Mouse (Mus musculus) heart, postnatal 0 days (tissue): ENCODE measurements around the gene Ube2f. TPM values are rescaled to one million over a fixed set of nuclear protein-coding genes. Genes with fewer than 3 reads are reported as not detected.

Experiments
- ATAC-seq: fragments of 200-750 bp; cut with Nextera tagmentation; 2 replicates; pipeline ENCODE4 v1.8.0; 2017; ENCODE audit warnings: low read depth, moderate number of reproducible peaks, moderate library complexity; ENCODE audit not compliant: insufficient read depth
- DNase-seq: peaks from one replicate; pipeline ENCODE4 v3.0.0-alpha.2; 2016; ENCODE audit warnings: low spot score
- H3K27ac ChIP-seq: fragments of 300-500 bp; sonication (generic); 2 replicates; pipeline ENCODE4 v1.5.1; 2014; ENCODE audit warnings: low read depth, mild to moderate bottlenecking
- H3K27me3 ChIP-seq: fragments of 300-500 bp; sonication (generic); 2 replicates; pipeline ENCODE4 v1.6.1; 2014; ENCODE audit warnings: low read length, mixed read lengths; ENCODE audit not compliant: control insufficient read depth, insufficient read depth
- H3K36me3 ChIP-seq: fragments of 300-500 bp; sonication (generic); replicated peaks from 2 replicates; pipeline ENCODE4 v1.6.1; 2014; ENCODE audit warnings: low read length, mixed read lengths; ENCODE audit not compliant: control insufficient read depth, insufficient read depth
- H3K4me1 ChIP-seq: fragments of 300-500 bp; sonication (generic); 2 replicates; pipeline ENCODE4 v1.6.1; 2014; ENCODE audit warnings: antibody characterized with exemption; ENCODE audit not compliant: control insufficient read depth, insufficient read depth
- H3K4me2 ChIP-seq: fragments of 300-500 bp; sonication (generic); 2 replicates; pipeline ENCODE4 v1.6.1; 2014; ENCODE audit warnings: low read depth, mild to moderate bottlenecking, low read length, moderate library complexity
- H3K4me3 ChIP-seq: fragments of 300-500 bp; sonication (generic); 2 replicates; pipeline ENCODE4 v1.5.1; 2014; ENCODE audit warnings: low read depth, low read length
- H3K9ac ChIP-seq: fragments of 300-500 bp; sonication (generic); replicated peaks from 2 replicates; pipeline ENCODE4 v1.6.1; 2014; ENCODE audit warnings: low read depth, low read length, mixed read lengths
- H3K9me3 ChIP-seq: fragments of 300-500 bp; sonication (generic); replicated peaks from 2 replicates; pipeline ENCODE4 v1.6.1; 2016; ENCODE audit warnings: low read length; ENCODE audit not compliant: control insufficient read depth
- CTCF ChIP-seq: IDR thresholded peaks from 2 replicates; pipeline ENCODE4 v1.5.1; 2016; ENCODE audit warnings: antibody characterized with exemption, control low read depth, low read depth
- EP300 ChIP-seq: IDR thresholded peaks from 2 replicates; pipeline ENCODE4 v1.6.1; 2016; ENCODE audit warnings: antibody characterized with exemption, low read depth
- WGBS: fragments of 180-500 bp; shearing (Covaris S2); extraction: QIAGEN DNeasy Blood & Tissue Kit; methylation state at CpG from one replicate; pipeline ENCODE4 v1.1.7; 2014; 5-methylcytosine and 5-hydroxymethylcytosine counted together
- polyA plus RNA-seq: library from polyadenylated mRNA; unstranded; fragments of >200 nt; fragmentation: Nextera tagmentation; extraction: Ambion mirVana; gene quantifications from 2 replicates; pipeline ENCODE4 v1.2.1, GENCODE M21; 2015
- total RNA-seq: library from RNA; depleted of rRNA; stranded (reverse); fragments of >200 nt; gene quantifications from 2 replicates; pipeline ENCODE4 v1.2.3, GENCODE M21; 2014; ENCODE audit warnings: low replicate concordance

Ube2f gene
- total and polyA plus RNA-seq, 2 experiments from 2014 or later, result 69.6 to 79.3 TPM

- TF ChIP-seq EP300 (no peak), CTCF (no peak)
- H3K4me3 ChIP-seq, result no peak overlapping the region
- no peaks in the 10 kb centered on the region for H3K4me1 ChIP-seq
- DNase-seq (no peak), ATAC-seq (no peak)
- no peak overlapping the region for H3K4me2 ChIP-seq
- H3K9ac ChIP-seq, result no peak overlapping the region
- no peak overlapping the region for H3K27ac ChIP-seq
- no peaks in the 10 kb centered on the region for H3K9me3 ChIP-seq
- WGBS, result 91% methylated on average over 13 of the region's 13 CpGs
- no peaks in the 10 kb centered on the region for H3K27me3 ChIP-seq
- H3K36me3 ChIP-seq, result peaks cover 56% of the 10 kb centered on the region
Measured at GRCm38 (mm10) chr1:91309366-91310085, 59.4 kb downstream of the Ube2f start.

GRCm38 (mm10) chr1:91312273-91312672 is 62.2 kb downstream of the Ube2f start:
- DNase-seq, result no peak
- no peak overlapping the region for H3K4me2 ChIP-seq
- no peak overlapping the region for H3K27ac ChIP-seq
- WGBS, result 76% methylated on average over 4 of the region's 4 CpGs
- no peaks in the 10 kb centered on the region for H3K4me1 ChIP-seq
- peaks cover 34% of the 10 kb centered on the region for H3K36me3 ChIP-seq
- TF ChIP-seq EP300 (no peak), CTCF (no peak)
- H3K4me3 ChIP-seq, result no peak overlapping the region
- no peak for ATAC-seq
- H3K9ac ChIP-seq, result no peak overlapping the region
- H3K9me3 ChIP-seq, result no peaks in the 10 kb centered on the region
- H3K27me3 ChIP-seq, result no peaks in the 10 kb centered on the region

GRCm38 (mm10) chr1:91313251-91313650 is 63.1 kb downstream of the Ube2f start:
- TF ChIP-seq EP300 (no peak; the same call in 1 of the 2 replicates), CTCF (no peak)
- H3K9ac ChIP-seq, result no peak overlapping the region
- H3K36me3 ChIP-seq, result peaks cover 25% of the 10 kb centered on the region
- no peak overlapping the region for H3K4me3 ChIP-seq
- no peak overlapping the region for H3K4me2 ChIP-seq
- ATAC-seq (peak; percentile 78), DNase-seq (peak; percentile 43)
- H3K4me1 ChIP-seq, result peaks cover 8% of the 10 kb centered on the region
- no peaks in the 10 kb centered on the region for H3K9me3 ChIP-seq
- H3K27ac ChIP-seq, result peak overlapping the region; percentile 39
- WGBS, result 27% methylated on average over 5 of the region's 5 CpGs
- H3K27me3 ChIP-seq, result no peaks in the 10 kb centered on the region

- Histone ChIP-seq H3K36me3 (no peaks in the 10 kb centered on the region; the same call in 1 of the 2 replicates), H3K9me3 (no peaks in the 10 kb centered on the region), H3K4me3 (no peak overlapping the region), H3K9ac (no peak overlapping the region), H3K4me2 (no peak overlapping the region), H3K27ac (no peak overlapping the region), H3K27me3 (no peaks in the 10 kb centered on the region), H3K4me1 (peaks cover 22% of the 10 kb centered on the region)
- 64% methylated on average over 6 of the region's 6 CpGs for WGBS
- peak; percentile 15 for DNase-seq
- ATAC-seq, result no peak; the same call in 1 of the 2 replicates
- TF ChIP-seq EP300, result no peak
- TF ChIP-seq CTCF, result no peak
Measured at GRCm38 (mm10) chr1:91317656-91318055, 67.6 kb downstream of the Ube2f start.

GRCm38 (mm10) chr1:91321760-91322438 is 71.8 kb downstream of the Ube2f start, which contains the start of gene Espnl:
Espnl (plus strand) TSS chr1:91322075.
- ATAC-seq (peak; percentile 59), DNase-seq (peak; percentile 49)
- TF ChIP-seq CTCF (no peak), EP300 (no peak)
- Histone ChIP-seq H3K27ac (no peak within 1 kb of the TSS), H3K4me1 (peaks cover 22% of the 10 kb centered on the region), H3K9me3 (no peaks in the 10 kb centered on the region), H3K4me2 (no peak within 1 kb of the TSS), H3K4me3 (no peak within 1 kb of the TSS), H3K9ac (no peak within 1 kb of the TSS), H3K36me3 (no peaks in the 10 kb centered on the region), H3K27me3 (no peaks in the 10 kb centered on the region)
- 36% methylated on average over 19 of the region's 19 CpGs for WGBS
